ENCODE assay signal across 1 mouse cellular context in genomic region chr9:25191612-25192011, GRCm38 (mm10).
TF ChIP-seq lines count a peak whose summit lies in the region.

No protein-coding gene starts in this region.

TF ChIP-seq in MEL, 35 proteins besides CTCF, POLR2A, EP300 and RAD21 (continued from another document):
- TF ChIP-seq GABPA (IDR thresholded peaks at IDR 0.05; ENCODE audit: low read depth, low read length) (no peak), ZC3H11A (IDR thresholded peaks at IDR 0.05; ENCODE audit: low read depth, low read length) (no peak), UBTF (IDR thresholded peaks at IDR 0.05; ENCODE audit: borderline replicate concordance, insufficient read depth, low read depth, low read length) (no peak), TBP (IDR thresholded peaks at IDR 0.05; ENCODE audit: low read depth, low read length) (no peak), POLR2AphosphoS2 (IDR thresholded peaks at IDR 0.05; ENCODE audit: low read length) (no peak), JUND (IDR thresholded peaks at IDR 0.05; ENCODE audit: low read depth, low read length) (no peak), CHD2 (IDR thresholded peaks at IDR 0.05; ENCODE audit: low read length) (no peak), BHLHE40 (IDR thresholded peaks at IDR 0.05; ENCODE audit: borderline replicate concordance, low read depth, low read length) (no peak), MAX (IDR thresholded peaks at IDR 0.05; ENCODE audit: low read length) (peak; percentile 47; the same call in 1 of the 2 replicates), GATA1 (IDR thresholded peaks at IDR 0.05; ENCODE audit: low read depth, low read length) (peak; percentile 56; the same call in 1 of the 2 replicates), MYB (IDR thresholded peaks at IDR 0.05; ENCODE audit: low read depth, low read length) (no peak)
